Mouse (Mus musculus): ENCODE measurements around the gene Dok5.

Gene Dok5

GRCm38 (mm10) chr2:170863201-170863600 is 131.6 kb downstream of the Dok5 start:
- no peak for DNase-seq

- DNase-seq, result peak in 1 of 2 experiments; percentile 51
Observed at GRCm38 (mm10) chr2:170864043-170864442, 132.4 kb downstream of the Dok5 start.

GRCm38 (mm10) chr2:170864820-170865219 is 133.2 kb downstream of the Dok5 start:
- DNase-seq, result no peak

- DNase-seq, result no peak
Observed at GRCm38 (mm10) chr2:170870566-170870965, 139.0 kb downstream of the Dok5 start.

GRCm38 (mm10) chr2:170871469-170871868 is 139.9 kb downstream of the Dok5 start:
- DNase-seq, result no peak

- peak; percentile 34 to 85 for DNase-seq
Observed at GRCm38 (mm10) chr2:170873382-170873781, 141.8 kb downstream of the Dok5 start.

- DNase-seq, result peak; percentile 80 to 90
Observed at GRCm38 (mm10) chr2:170877515-170877914, 145.9 kb downstream of the Dok5 start.

- no peak for DNase-seq
Observed at GRCm38 (mm10) chr2:170877936-170878335, 146.3 kb downstream of the Dok5 start.

GRCm38 (mm10) chr2:170884209-170884801 is 152.7 kb downstream of the Dok5 start:
- no peak for DNase-seq

GRCm38 (mm10) chr2:170887984-170888383 is 156.4 kb downstream of the Dok5 start:
- DNase-seq, result no peak

- no peak for DNase-seq
Observed at GRCm38 (mm10) chr2:170895096-170895495, 163.5 kb downstream of the Dok5 start.

- DNase-seq, result no peak
Observed at GRCm38 (mm10) chr2:170902204-170903028, 170.8 kb downstream of the Dok5 start.

- DNase-seq, result no peak
Observed at GRCm38 (mm10) chr2:170903029-170903306, 171.4 kb downstream of the Dok5 start.

- DNase-seq, result no peak
Observed at GRCm38 (mm10) chr2:170903367-170903766, 171.8 kb downstream of the Dok5 start.

GRCm38 (mm10) chr2:170912589-170913223 is 181.1 kb downstream of the Dok5 start:
- DNase-seq, result peak; percentile 30 to 64

GRCm38 (mm10) chr2:170913863-170914262 is 182.3 kb downstream of the Dok5 start:
- no peak for DNase-seq

- DNase-seq, result no peak
Observed at GRCm38 (mm10) chr2:170915646-170916045, 184.0 kb downstream of the Dok5 start.

- no peak for DNase-seq
Observed at GRCm38 (mm10) chr2:170922260-170922659, 190.7 kb downstream of the Dok5 start.

- no peak for DNase-seq
Observed at GRCm38 (mm10) chr2:170924131-170924530, 192.5 kb downstream of the Dok5 start.

GRCm38 (mm10) chr2:170926237-170926636 is 194.6 kb downstream of the Dok5 start:
- no peak for DNase-seq
